Mouse (Mus musculus): Measurements from ENCODE around the gene Uaca. TPM values are rescaled to one million over a fixed set of nuclear protein-coding genes. Genes with fewer than 3 reads are reported as not detected.

Gene Uaca
- not detected for polyA plus RNA-seq (2017; shearing (Covaris generic))

DNA sequence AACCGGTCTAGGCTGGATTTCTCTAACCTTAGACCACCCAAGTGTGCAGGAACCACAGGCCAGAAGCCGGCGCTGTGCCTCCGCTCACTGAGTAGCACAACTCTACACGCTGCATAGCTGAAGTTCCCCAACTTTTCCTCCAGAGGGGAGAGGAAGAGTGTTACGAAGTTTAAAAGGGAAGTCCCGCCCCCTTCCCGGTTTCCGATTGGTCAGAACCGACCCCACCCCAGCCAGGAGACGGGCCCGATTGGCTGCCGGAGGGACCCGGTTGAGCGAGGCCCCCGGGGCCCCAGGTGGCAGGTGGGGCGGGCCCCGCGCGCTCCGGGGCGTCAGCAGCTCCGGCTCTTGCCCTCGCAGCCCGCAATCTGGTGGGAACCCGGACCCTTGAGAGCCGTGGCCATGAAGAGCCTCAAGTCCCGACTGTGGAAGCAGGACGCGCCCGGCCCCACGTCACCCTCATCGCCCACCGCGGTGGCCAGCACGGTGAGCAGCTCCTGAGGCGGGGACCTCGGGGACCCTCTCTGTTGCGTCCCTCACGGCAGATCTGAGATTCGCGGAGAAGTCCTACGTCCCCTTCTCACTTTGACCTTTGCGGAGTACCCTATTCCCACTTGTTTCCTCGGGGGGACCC lies at the start of gene Uaca:
TSS of gene Uaca (plus strand) at position 333 of the 631 bp plus-strand sequence.
- ATAC-seq: no peak

DNA sequence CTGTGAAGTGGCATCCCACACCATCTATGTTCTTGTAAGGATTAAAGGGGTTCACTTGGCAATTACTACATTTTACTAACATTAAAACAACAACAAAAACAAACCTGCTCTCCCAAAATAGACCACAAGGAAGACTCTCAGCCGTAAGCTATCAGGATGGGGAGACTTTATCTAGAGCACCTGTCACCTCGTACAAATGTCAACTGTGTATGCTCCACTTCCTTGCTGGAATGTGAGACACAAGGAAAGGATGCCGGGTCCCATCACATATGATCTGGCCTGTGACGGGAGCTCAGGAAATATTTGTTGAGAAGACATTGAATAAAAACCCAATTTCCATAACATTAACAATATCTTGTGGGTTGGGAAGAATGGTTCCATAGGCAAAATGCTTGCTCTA lies 49.4 kb upstream of the Uaca start:
- ATAC-seq: no peak

DNA sequence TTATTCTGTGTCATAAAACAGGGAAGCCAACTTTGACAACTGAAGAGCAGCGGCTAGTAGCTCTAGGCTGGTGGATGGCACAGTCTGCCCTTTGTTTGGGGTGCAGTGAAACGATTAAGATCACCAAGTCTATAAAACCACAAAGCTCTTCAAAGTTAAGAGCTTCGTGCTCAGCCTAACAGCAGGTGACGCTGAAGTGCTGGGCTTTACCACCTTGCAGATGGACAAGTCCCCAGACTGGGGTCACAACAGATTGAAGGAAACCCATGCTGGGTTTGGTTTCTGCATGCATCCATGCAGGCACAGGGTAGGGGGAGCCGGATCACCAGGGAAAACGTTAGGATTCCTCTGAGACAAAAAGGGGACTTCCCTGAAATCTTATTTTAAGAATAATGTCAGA lies 47.8 kb upstream of the Uaca start:
- ATAC-seq: no peak

DNA sequence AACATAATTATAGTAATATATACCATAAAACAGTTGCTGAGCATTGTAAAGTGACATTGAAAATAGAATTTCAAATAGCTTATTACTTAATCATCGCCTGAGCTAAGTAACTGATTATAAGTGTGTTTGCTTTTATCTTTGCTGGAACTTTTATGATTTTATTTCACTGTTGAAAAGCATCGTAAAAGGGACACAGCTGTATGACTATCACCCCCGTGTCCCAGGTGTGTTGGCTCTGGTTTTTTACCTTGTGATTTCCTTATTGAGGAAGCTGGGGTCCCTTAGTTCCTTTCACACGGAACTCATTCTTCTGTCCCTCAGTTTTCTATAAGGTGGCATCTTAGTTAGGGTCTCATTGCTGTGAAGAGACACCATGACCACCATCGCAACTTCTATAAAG lies 46.7 kb upstream of the Uaca start:
- no peak for ATAC-seq

DNA sequence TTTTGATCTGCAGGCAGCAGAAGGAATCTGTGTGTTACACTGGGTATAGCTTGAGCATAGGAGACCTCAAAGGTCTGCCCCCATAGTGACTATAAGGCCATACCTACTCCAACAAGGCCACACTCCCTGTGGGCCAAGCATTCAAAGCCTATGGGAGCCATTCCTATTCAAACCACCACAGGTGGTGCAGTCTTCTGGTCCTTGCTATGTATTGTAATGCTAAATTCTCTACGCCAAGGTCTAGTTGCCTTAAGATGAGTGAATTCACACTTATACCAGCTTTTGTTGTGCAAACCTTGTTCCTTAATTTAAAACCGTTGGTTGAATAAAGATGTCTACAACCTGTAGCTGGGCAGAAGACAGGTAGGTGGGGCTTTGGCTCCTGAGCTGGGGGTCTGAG lies 46.2 kb upstream of the Uaca start:
- no peak for ATAC-seq

DNA sequence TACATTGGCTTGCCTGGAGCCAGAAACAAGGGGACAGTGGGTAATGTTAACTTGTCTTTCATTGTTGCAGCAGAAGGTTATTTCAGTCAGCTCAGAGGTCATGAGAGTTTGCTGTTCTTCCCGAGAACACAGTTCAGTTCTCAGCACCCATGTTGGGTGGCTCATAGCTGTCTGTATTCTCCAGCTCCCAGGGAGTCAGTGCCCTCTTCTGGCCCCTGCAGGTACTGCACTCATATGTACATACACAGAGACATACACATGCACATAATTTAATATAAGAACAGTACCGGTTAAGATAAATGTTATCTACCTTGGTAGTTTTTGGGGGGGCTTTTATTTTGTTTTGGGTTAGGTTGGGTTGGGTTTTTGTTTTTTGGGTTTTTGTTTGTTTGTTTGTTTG lies 45.2 kb upstream of the Uaca start:
- ATAC-seq: no peak

DNA sequence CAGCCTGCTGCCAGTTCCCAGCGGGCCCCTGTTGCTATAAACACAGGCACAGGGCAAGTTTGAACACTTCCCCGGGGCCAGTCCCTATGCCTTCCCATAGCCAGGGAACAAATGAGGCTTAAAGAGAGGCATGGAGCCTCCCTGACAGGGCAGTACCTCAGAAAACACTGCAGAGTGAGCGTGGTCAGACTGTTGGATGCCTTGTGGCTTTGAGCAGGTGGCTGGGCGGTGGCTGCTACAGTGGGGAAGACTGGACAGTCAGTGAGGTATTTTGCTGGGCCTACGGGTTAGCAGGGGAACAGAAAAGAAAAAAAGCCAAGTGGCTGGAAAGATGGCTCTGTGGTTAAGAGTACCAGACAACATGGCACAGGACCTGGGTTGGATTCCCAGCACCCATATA lies 43.2 kb upstream of the Uaca start:
- ATAC-seq: no peak

DNA sequence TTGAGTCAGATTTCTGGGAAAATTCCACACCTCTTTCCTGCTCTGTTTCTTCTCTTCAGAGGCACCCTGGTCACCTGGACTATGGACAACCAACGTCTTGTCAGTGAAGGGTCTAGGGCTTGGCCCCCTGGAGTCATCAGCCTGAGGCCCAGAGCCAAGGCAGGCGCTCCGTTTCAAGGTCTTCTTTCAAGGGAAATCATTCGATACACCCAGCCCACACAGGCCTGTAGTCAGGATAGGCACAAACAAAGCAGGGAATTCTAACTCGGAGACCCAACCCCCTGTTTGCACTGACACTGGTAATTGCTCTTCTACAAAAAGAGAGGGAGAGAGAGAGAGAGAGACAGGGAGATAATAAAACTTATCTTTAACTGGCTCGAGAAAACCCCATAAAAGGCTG lies 42.4 kb upstream of the Uaca start:
- ATAC-seq: no peak

DNA sequence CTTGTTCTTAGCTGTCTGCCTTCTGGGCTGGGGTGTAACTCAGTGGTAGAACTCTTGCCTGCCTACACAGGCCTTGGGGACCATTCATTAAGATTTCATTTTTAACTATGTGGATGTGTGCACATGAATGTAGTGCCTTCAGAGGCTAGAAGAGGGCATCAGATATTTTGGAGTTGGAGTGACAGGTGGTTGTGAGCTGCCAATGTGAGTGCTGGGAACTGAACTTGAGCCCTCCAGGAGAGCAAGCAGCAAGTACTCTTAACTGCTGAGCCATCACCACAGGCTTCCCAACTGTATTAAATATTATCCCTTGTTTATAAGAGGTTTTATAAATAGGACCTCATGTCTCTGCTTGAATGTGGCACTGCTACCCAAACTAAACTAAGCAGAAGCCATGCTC lies 41.7 kb upstream of the Uaca start:
- no peak for ATAC-seq

DNA sequence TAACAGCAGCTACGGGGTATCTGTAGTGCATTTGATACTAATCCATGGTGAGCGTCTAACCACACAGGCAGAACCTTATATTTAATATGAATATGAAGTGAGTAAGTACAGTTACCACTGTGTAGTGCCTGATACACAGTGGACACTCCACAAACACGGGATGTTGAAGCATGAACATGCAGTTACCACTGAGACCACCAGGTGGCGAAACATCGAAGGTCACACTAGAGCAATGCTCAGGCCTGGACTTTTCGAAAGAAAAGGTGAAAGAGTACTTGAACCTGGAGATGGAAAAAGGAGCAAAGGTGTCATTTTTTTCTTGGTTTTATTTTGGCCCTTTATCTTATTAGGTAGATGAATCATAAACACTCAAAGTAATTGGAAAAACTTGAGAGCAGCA lies 38.1 kb upstream of the Uaca start:
- ATAC-seq: no peak

DNA sequence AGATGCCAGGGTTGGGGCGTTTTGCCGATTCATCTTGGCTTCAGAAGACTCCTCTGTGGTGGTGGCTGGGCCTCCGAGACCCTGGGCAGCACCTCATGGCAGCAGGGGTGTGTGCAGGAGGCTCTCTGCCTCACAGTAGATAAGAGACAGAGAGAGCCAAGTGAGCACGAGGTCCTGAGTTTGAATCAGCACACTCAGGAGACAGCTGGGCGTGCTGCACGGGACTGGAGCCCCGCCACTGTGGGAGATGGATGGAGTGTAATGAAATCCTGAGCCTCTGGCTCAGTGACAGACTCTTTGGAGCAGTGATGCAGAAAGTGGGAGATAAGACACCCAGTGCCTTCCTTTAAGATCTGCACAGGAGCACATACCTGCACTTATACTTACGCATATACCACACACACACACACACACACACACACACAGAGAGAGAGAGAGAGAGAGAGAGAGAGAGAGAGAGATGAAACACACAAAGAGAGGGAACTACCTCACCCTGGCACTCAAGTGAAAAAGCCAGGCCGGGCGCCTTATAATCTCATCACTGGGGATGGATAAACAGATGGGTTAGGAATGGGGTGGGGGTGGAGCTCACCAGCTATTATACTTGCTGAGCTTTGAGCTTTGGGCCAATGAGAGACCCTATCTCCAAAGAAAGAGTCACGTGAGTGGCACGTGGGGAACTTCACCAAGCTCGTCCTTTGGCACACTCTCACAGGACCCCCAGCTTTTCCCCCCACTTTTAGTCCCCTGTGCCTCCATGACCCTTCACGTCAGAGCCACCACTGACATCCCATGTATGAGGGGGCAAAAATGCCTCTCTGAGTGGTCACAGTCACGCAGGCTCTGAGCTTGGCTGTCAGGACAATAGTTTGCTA lies 37.2 kb upstream of the Uaca start:
- ATAC-seq: no peak

DNA sequence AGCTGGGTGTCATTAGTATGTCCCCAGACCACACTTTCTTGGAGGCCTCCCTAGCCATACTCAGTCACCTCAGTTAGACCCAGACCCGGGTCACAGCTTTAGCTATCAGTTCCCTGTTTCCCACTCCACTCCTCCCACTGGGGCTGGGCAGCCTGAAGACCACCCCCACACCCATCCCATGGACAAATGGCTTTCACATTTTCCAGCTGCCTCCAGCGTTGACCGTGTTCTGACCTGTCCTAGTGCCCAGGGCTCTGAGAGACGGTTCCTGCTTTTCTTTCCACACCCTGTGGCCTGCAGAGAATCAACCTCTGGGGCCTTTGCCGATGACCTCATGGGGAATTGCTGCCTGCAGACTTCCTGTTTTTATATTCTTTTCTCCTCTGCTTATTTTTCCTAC lies 36.5 kb upstream of the Uaca start:
- ATAC-seq: no peak

DNA sequence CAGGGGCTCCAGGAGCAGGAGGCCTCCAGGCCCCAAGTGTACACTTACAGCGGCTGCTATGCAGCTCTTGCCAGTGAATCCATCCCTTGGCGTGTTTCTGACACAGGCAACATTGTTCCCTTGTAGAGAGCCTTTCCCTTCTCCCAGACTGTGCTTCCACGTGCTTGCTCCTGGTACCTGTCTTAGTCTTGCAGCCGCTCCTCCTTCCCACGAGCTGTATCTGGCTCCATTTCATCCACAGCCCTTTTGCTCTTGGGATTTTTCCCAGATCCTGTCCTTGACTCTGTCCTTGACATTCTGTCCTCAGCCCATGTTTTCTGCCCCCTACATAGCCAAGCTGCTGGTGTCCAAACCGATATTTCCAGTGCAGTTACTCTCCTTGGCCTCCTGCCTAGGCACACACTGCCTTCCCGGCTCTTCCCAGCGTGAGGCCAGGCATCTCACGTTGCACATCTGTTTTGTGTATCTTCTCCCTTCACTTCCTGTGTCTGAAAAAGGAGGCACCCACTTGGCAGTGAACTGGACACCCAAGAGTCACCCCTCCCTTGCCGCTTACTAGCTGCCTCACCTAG lies 34.8 kb upstream of the Uaca start:
- no peak for ATAC-seq

DNA sequence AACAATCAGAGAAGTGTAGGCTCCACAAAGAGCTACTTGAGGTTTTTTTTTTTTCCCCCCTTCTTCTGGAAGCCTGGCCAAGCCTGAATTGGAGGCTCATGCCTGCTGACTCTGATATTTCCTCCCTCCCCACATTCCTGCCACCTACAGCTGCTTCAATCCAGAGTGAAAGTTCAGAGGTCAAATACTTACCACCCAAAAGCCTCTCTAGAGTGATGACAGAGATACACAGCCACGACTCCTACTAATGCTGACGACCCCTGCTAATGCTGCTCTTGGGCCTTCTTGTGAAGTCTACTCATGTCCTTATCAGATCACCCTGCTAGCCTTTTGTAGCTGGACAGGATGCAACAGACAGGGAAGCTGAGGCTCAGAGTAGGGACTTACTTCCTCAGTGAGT lies 29.2 kb upstream of the Uaca start:
- ATAC-seq: no peak

DNA sequence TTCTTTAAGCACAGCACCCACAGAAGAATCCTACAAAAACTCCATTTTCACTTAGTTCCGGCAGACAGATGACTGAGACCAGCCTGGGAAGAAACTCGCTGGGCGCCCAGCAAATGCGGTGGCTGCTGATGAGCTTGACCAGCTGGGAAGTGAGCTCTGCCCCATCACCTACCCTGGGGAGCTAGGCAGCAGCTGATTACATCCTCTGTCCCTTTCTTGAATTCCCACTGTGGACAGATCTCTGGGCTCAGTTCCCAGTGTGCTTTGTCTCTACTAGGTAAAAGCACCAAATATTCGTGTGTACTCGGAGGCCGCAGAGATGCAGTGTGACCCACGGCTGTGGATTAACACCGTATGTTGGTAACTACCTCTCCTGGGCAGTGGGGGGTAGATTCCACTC lies 25.9 kb upstream of the Uaca start:
- no peak for ATAC-seq

DNA sequence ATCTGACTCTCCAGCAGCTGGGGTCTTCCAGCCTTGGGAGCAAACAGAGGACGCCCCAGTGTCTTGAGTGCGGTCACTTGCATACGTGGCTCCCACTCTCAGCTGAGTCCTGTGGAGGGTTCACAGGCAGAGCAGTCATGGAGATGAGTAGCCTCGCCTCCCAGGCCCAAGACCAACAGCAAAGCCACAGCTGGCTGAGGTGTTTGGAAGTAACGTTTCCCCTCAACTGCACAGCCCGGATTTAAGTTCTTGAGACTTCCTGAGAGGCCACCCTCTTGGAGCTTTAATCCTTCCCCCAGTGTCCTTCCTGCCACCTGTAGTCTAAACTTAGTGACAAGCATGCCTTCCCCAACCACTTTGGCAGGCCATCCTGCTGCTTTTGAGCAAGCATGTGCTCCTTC lies 24.6 kb upstream of the Uaca start:
- ATAC-seq: no peak

DNA sequence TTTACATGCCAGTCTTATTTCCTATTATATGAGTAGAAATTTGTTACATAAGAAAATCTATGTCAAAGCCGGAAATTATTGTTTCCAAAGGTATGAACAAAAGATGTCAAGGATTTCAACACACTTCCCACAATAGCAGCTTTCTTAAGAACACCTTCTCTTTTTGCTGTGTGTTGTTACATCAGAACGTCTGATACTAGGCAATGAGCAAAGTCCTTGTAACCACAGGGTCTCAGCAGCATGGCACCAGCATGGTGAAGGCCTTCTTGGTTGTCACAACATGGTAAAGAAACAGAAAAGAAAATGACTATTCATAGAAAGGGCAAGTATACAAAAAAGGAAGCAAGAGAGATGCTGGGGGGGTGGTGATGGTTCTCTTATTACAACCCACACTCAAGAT lies 20.6 kb upstream of the Uaca start:
- ATAC-seq: no peak

DNA sequence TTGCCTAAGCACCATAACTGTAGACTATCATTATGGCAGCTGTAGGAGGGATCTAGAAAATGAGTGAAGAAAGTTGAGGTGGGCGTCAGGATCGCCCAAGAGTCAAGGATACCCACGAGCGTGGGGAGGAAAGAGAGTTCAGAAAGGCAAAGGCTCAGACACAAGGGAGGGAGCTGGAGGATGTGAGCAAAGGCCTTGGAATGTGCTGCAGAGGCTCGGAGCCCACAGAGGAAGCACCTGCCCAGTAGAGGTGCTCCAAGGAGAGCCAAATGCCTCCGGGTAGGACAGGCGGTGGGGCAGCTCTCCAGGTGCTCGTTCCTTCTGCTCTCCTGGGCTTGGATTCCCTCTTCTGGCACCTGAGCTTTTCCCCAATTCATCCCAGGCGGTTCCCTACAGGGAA lies 17.4 kb upstream of the Uaca start:
- no peak for ATAC-seq

DNA sequence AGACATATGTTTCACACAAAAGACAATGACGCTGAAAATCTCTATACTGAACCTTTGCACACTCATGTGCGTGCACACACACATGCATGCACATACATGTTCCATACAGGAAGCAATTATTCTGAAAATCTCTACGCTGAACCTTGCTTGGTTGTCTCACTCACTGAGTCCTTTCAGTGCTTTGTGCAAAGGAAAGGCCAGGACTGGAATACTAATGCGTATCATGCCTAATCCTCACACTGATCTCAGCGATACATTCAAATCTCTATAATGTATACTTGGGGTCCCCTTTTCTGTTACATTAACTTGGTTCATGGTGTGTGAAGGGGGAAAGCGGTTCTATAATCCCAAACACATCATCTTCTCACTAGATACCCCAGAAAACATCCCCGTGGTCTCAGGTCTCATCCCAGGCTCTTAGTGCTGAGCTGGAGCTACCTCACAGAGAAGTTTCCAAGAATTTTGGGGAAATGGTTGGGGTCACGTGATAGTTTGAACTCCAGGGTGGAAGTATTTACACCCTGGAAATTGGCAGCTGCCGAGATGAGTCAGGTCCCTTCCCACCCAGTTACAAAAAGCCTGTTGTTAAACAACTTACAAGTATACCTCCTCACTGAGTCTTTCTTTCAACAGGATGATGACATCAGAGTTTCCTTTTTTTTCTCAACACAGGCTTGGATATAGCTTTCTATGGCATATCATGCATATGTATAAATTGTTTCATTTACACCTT lies 12.1 kb upstream of the Uaca start:
- ATAC-seq: no peak

DNA sequence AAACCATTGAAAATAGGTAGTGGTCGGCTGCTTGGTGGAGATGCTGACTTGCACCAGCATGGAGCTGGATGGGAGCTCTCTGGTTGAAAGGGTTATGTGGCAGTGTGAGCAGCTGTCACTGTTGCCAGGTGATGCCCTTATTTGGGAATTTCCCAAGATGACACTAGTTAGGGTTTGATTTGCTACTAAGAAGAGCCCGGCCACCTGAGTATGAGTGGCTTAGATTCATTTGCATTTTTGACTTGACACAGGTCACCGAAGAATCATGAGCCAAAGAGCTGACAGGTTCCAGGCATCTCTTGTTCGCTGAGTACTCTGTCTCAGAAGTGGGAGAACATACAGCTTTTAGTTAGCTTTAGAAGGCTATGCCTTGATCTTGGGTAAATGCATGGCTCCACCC lies 9.3 kb upstream of the Uaca start:
- ATAC-seq: no peak

DNA sequence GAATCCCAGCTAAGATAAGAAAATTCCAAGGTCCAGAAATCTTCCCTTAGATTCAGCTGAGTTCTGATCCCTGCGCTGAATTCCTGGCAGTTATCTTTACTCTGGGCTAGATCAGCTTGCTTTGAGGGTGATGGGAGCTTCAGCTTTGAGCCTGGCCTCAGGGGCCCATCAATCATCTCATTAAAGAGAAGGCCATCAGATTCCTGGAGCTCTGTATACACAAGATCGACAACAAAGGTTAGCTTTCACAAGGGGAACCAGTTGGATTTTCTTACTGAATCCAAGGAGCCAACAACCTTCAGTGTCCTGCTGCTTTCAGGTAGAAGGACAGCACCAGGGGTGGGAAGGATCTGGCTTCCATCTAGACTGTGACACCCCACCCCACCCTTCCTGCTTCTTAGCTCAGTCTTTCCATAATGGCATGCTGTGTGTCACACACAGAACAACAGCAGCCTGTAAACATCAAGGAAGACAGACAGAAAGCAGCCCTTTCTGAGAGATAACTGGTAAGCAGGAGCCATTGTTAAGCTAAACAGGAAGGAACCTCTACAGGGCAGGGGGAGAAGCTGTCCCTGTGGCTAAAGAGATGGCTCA lies 6.7 kb upstream of the Uaca start:
- ATAC-seq: no peak

DNA sequence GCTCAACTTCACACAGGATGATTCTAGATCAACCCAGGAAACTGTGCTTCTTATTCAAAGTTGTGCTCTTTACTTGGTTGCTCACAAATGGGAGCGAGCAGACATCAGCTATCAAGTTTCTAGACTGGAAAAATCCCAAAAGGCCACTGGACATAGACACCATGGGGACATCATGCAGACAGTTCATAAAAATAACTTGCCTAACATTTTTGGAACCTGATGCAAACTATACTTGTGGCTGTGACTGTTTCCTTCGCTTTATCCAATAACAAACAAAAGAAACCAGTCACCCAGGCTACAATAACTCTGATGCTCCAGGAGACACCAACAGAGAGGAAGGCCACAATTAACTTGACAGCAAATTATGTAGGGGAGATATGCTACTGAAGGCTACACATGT lies 4.1 kb upstream of the Uaca start:
- no peak for ATAC-seq

DNA sequence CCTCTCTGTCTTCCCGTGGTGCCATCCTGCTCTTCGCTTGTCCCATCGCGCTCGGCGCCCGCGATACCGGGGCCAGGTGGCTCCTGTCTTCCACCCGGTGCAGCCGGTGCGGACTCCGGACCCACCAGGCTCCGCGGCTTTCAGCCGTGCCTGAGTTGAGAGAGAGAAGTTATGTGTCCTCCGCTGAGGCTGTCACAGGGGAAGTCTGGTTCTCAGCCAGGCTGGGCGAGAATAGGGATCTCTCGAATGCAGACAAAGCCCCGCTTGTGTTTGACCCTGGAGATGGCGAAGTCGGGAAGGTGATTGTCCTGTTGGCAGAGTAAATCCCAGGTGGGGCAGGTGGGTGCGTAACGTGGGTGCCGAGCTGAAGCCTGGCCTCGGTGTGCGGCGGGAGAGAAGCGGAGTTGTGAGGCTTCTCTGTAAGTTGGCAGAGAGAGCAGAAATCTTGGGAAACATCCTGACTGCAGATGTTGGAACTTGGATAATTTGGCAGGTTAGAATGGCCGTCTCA lies 554 bp downstream of the Uaca start:
- ATAC-seq: no peak

Data from CD4-positive, CD25-positive, alpha-beta regulatory T cell, adult 4 months (primary cell).